Mouse (Mus musculus) mouse embryonic stem cell (cell line): ENCODE data around the gene Fam19a1.

Experiments used
- in situ Hi-C, 2 experiments: fragments of 300-500 bp; cut with MboI; formaldehyde crosslinking; loops; 1 replicate in 1 of 2; 3 replicates in 1 of 2; pipeline ENCODE4 v1.14.3; 2019 to 2020; ENCODE audit warnings: low sequenced_read_pairs in 2 of 2, low pct_unique_long_range_greater_than_20kb in 1 of 2, mixed read lengths in 1 of 2; ENCODE audit not compliant: unreplicated experiment in 1 of 2

Fam19a1 gene

DNA sequence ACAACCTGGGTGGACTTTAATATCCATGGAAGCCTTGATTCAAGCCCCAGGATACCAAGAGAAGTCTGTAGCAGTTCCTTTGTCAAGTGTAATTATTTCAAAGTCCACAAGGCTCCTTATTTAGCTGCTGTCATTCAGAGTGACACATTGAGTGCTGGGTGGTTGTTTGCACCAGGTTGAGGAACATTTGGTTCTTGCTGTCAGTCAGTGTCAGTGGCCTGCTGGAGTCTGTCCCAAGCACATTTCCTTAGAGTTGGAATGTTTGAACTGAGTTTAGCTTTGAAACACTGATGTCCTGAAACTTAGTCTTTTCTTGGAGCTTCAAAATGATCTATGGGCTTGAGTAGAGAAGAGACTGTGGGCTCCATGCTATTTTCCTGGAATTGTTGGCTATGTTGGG, 121.9 kb downstream of the Fam19a1 start:
- in situ Hi-C loops = no loop called here

DNA sequence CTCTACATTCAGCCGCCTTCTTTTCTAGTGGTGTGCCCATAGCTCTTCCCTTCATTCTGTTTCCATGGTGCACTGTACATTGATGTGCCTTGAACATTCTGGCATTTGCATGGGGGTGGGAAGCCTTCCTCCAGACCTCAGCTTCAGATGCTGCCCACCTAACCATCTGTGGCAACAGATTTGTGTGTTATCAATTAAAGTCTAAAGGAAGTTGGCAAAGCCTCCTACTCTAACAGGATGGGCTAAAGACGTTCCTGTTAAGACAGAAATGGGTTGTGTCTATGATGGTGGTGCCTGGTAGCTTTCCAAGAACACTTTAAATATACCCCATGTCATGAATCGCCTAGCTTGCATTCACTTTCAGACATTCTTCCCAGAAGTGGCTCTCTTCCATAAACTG, 131.4 kb downstream of the Fam19a1 start:
- in situ Hi-C loops = no loop called here

DNA sequence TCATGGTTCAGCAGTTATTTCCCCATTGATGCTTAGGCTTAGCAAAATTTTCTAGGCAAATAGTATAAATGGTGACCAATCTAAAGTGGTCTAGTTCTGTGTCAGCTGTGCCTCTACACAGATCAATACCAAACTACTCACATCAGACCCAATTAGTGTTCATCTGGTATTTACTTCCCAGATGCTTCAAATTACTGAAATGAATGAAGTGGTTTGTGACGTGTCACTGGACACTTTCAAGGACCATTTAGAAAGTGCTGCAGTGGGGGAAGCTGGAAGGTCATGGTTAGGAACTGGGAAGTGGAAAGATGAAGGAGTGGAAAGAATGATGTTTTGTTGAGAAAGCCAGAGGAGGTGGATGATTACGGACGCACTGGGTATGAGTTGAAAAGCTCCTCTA, 139.0 kb downstream of the Fam19a1 start:
- in situ Hi-C loops = no loop called here

DNA sequence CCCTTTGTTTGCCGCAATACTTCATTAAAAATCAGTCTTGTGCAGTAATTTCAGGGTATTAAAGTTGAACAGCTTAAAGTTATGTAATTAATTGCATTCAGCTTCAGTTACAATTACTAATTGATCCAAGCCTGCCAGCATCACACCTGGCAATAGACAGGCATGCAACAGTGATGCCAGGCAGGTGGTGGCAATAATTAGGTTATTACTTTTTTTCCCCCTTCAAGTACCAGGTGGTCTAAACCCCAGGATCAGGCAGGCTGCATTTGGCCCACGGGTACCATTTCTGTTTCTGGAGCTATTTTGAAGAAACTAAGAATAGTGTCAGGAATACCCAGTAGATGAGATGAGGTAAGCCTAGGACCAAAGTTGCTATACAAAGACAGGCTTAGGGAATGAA, 141.9 kb downstream of the Fam19a1 start:
- in situ Hi-C loops = no loop called here

DNA sequence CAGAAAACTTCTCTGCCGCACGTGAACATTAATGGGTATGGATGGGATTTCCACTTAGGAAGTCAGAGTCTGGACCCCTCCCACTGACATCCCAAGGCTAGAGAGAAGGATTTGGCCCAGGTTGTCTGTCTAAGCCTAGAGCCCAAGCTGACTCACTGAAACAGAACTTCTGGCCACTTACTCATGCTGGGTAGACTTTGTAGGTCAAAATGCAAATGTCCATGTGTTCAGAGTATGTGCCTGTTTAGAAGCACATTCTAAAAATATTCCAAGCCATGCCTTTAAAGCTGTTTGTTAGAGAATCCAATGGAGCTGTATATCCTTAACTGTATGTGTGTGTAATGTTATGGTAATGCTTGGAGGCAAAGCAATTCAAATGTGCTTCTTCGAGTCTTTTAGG, 145.7 kb downstream of the Fam19a1 start:
- in situ Hi-C loops = no loop called here

DNA sequence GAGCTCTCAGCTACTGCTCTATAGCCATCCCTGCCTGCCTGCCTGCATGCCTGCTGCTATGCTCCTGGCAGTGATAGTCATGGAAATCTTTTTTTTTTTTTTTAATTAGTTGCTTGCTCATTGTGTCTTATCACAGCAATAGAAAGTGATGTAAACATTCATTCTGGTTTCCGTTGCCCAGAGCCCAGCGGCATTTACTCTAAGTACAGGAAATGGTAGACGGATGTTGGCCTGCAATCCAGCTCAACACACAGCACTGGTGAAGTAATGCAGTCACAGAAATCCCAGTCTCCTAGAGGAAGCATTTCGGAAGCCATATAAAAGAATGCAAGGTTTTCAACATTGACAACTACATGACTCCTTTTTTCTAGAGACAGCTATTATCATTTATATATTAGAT, 153.5 kb downstream of the Fam19a1 start:
- in situ Hi-C loops = no loop called here

DNA sequence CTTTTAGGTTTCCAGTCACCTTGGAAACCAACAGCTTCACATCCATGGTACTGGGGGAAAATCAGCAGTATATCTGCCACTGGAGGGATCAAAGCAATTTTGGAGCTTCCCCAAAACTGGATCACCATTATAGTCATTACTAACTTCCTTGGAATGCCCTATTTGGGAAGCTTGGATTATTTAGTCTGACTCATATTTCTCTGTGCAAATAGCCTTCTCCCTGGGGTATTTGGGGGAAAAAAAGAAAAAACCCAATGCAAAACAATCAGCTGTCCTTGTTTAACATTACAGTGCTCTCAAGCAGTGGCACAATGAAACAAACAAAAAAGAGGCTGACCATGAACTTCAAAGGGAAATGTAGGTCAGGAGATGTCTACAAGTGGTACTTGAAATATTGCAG, 155.8 kb downstream of the Fam19a1 start:
- in situ Hi-C loops = no loop called here

DNA sequence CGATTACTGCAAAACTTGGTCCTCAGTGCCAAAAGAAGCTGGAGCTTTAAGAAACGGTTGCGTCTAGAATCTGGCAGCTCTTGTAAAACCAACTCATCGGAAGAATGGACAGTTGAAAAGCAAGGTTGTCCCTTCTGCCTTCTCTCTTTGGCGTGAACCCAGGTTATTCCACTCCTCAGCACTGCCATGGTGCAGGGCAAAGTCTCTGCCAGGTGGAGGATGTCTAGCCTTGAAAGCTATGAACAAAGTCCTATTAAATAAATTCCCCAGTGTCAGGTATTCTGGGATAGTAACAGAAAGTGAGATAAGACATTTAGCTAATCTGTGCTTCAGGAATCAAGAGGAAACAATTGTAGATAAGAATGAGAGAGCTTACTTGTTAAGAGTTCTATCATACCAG, 157.5 kb downstream of the Fam19a1 start:
- in situ Hi-C loops = no loop called here

DNA sequence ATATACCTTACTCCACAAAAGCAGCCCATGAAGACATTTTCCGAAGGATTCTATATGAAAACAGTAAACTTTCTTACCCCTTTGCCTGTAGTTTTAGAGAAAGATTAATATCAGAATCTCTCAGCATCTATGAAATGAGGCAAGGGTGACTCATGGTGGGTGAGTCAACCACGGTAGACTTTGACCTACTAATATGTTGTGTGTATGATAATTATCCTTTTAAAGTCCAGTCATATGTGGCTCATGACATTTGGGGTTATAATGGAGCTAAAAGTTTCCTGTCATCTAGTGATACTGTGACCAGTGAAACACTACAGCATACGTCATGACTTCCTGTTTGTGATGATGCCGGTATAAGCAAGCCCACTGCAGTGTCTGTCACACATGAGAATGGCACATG, 170.8 kb downstream of the Fam19a1 start:
- in situ Hi-C loops = no loop called here

DNA sequence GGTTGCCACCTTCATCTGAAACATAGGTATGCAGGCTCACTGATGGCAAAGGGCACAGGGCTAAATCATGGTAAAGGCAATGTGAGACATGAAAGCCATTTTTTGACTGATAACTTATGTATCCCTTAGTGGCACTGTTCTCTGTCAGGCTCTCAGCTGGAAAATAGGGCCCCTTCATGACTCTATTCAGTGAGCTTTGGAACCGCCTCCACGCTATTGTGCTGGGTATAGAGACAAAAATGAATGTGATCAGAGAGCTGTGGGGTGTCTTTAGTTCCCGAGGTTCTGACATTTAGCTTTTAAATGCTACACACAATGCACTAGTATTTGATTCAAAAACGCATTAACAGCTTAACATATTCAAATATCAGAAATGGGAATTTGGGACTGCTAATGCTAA, 171.6 kb downstream of the Fam19a1 start:
- in situ Hi-C loops = no loop called here

DNA sequence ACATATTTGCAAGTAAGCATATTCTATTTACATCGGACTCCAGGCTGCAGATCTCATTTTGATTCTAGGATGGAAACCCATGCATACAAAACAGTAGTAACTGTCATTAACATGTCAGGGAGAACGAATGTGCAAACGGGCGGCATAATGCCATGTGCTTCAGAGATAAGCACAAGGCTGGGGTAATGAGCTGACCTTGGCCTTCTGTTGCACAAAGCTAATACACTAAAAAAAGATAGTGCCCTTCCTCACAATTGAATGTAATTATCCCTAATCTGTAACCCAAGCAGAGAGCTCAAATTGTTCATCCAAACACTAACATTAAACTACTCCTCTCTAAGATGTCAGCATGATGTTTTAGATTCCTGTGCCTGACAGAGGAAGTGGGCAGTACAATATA, 173.3 kb downstream of the Fam19a1 start:
- in situ Hi-C loops = no loop called here

DNA sequence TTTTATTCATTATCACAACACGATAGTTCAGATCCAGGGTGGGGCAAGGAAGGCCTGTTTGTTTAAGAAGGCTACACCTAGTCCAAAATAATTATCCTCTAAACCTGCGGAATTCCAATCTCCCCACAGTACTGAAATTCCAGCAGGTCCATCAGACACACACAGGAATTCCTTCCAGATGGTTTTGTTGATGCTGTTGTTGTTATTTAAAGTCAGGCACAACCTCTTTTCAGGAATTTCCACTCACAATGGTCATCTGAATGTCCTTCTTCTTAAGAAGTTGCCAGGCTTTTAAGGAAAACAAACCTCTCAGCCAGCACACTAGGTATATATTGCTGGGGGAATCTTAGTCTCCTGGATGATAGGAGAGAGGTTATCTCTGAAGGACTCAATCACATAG, 174.4 kb downstream of the Fam19a1 start:
- in situ Hi-C loops = no loop called here

DNA sequence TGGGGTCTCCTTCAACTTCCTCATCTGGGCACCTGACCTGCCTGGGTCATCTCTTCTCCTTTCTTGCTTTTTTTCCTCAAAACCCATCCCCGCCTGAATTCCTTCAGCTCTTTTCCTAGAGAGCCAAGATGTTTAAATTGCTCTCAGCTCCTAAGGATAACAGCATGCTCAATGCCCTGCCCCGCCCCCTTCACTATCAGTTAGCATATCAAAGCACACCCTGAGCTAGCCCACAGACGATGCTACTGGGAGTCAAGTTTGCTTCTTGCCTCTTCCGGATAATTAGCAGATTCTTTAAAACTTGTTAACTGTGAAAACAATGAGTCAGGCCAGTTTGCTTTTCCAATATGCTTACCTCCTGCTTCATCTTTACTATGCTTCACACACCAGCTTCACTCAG, 176.7 kb downstream of the Fam19a1 start:
- in situ Hi-C loops = no loop called here

DNA sequence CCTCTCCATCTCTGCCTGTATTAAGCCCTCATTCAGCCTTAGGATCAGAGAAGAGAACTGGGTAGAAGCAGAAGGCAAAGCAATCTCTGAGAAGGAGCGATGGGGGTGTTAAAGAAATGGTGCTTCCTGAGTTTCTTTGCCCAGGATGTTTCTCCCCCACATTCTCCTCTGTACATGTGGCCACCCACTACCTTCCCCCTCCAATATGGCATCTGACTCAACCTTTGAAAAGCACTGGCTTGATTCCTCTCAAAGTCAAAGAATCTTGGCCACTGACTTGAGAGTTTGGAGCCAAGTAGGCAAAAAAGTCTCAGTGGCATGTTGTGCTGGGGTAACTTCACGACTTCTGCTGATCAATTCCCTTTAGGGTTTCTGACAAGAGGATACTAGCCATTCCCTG, 234.5 kb downstream of the Fam19a1 start:
- in situ Hi-C loops = no loop called here

DNA sequence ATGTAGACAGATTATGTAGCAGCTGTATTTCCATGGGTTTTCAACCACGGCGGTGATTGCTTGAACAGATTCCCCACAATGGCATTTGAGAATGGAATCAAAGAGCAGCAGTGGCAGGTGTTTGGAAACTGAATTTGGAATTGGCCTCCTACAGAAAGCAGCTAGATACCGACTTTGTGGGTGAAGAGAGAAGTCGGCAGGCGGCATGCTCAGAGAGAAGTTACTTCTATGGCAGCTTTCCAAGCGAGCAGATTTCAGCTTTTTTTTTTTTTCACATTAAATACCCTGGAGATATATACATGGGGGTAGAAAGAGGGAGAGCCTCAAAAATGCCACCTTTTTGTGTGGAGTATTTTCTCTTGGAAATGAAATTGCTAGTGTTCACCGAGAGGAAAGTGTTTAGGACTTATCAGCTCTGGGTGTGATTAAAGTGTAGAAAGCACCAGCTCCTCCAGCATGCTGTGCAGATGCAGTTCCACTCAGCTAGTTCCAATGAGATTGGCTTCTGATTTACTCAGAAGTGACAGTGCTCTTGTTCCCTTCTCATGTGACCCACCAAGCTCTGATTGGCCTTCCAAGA, 236.6 kb downstream of the Fam19a1 start:
- in situ Hi-C loops = no loop called here

DNA sequence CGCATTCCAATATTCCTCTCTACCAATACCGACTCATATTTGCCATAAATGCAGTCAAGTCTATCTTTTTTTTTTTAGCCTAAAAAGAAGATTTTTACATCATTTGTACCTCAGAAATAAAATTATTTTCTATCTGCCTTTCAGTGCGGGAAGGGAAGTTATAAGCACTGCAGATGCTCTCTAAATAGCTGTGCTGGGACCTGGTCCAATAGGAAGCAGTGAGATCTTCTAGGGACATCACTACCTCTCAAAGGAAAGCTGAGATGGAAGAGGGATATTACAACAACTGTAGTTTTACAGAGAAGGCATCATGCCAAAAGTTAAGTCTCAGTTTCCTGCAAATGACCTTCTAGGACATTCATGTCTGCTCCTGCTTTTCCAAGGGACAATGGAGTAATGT, 256.6 kb downstream of the Fam19a1 start:
- in situ Hi-C loops = no loop called here

DNA sequence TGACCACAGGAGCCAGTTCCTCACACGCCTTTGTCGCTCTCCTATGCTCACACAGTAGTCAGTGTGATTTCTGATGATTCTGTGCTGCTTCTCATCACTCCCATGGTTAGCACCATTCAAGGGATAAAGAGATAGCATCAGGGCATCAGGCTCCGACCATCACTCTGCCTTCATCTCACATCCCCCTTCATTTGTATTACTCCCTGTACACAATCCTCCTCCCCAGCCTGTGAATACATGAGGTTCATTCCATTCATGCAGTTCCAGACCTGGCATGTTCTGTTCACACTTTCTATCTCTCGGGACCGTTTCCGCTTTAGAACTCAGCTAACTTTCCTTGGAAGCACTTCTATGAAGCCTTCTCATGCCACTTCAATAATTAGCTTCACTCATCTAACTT, 259.9 kb downstream of the Fam19a1 start:
- in situ Hi-C loops = no loop called here

DNA sequence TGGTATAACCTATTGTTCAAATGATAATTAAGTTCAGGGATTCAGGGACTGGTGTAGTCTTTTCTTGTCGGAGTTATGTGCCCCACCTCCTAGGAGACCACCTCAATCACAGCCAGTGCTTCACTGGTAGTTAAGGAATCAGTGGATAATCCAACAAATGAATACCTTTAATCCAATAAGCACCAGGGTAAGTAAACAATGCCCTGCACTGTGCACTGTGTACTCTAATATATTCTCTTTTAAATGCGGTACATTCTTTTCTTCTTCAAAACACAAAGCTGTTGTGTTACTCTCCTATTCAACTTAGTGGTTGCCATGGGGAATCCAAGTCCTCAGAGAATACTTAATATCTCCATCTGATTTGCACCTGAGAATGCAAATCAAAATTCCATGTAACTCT, 260.3 kb downstream of the Fam19a1 start:
- in situ Hi-C loops = no loop called here

DNA sequence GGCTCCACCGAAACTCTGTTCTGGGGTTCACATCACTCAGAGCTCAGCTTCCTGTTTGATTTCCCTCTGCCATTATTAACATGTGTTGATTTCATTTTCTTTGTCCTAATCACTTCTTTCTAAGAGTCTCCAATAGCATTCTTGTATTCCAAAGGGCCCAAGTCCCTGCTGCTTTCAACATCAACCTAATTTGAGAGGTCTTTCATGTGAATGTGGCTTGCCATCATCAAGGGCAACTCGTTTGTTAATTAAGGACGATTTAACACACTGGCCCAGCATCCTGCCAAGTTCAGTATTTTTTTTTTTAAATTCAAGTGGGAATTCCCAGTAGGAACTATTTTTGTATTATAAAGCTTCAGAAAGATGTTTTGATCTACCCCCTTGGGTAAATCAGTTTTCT, 263.8 kb downstream of the Fam19a1 start:
- in situ Hi-C loops = no loop called here

DNA sequence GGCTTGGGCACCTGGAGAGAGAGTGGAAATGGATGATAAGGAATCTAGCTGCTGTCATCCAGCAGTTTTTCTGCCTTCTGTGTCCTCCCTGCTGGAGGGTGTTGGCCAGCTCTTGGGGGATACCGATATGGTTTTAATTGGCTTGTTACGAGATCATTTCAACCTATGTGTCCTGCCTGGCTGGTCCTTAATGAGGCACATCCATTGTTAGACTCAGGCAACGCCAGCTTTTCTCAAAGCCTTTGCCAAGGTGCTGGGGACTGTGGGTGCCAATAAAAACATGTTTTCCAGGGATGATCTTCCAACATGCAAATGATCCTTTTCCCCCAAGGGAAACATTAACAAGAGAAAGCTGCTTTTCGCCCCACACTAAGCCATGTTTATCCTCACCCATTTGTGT, 266.3 kb downstream of the Fam19a1 start:
- in situ Hi-C loops = no loop called here

DNA sequence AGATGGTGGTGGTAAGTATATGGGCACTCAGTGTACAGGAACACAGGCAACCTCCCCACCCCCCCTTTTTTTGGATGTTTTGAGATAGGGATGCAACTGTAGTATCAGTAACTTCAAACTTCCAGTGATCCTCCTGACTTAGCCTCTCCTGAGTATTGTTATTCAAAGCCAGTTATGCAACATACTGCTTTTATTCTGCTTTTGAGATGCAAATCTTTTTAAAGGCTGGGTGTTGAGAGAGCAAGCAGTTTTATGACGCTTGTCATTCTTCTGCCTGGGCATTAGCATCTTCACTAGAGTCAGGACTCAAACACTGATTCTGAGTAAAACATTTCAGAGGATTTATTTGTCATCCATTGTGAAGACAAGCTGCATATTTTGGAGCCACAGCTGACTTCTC, 271.5 kb downstream of the Fam19a1 start:
- in situ Hi-C loops = no loop called here
